14 mouse cellular contexts compared by ENCODE assay signal in the genomic region with DNA sequence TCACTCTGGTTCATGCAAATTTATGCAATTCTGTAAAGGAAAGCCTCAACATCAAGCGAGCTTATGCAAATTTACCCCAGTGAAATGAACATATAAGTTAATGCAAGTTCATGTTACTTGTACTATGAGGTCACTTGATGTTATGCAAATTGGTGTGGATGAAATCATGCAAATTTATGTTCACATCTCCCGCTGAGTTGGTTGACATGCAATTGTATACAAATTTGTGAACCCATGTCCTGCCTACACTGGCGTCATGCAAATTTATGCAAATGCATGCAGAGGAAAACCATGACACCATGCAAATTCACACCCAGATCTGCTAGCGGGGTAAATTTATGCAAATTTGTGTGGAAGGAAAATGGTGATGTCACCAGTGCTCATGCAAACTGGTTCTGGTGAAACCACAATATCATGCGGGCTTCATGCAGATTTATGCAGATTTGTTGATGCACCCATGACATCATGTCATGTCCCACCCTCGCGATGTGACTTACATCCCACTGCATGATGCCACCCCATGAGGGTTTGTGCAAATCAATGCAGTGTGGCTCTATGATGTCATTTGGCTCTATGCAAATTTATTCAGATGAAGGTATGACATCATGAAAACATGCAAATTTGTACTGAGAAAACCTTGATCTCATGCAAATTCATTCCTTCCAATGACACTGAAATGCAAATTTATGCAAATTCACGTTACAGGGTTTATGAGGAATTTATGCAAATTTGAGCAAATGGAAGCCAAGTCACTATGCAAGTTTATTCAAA. TPM values are rescaled to one million over a fixed set of nuclear protein-coding genes. Genes with fewer than 3 reads are reported as not detected.
DNase-seq lines count a peak whose midpoint lies in the region; ATAC-seq lines count a peak whose summit lies in the region.
"Had no signal": no experiment of that assay in that cellular context is flagged by ENCODE, and none has a peak within 500 bp of the region (broad histone marks: within the 10 kb centered on the region; RNA-seq: fewer than 3 reads in every experiment).

No protein-coding gene starts in this region.

- H3K36me3 ChIP-seq in embryonic facial prominence, embryonic 10.5 days (replicated peaks), result peaks cover 32% of the 10 kb centered on the region
- 0 out of 2 replicates have a peak, but pooled peaks cover 9% of the 10 kb centered on the region for H3K36me3 ChIP-seq in midbrain, embryonic 12.5 days

- peaks cover 67% of the 10 kb centered on the region for H3K9me3 ChIP-seq in embryonic facial prominence, embryonic 10.5 days
- peaks cover 43% of the 10 kb centered on the region for H3K9me3 ChIP-seq in midbrain, embryonic 12.5 days

- DNase-seq in B cell, adult 2 months, result peak; percentile 33 to 42
- DNase-seq in CD4-positive, CD25-positive, alpha-beta regulatory T cell, adult 2 months (ENCODE audit: low read depth, low spot score), result peak; percentile 35
- peak; percentile 9 for DNase-seq in embryonic facial prominence, embryonic 10.5 days (ENCODE audit: low spot score)
- DNase-seq in urinary bladder, postnatal 4 days (ENCODE audit: low spot score in 2 of 2), result no peak
- no peak for DNase-seq in ovary, postnatal 10 days (ENCODE audit: low spot score)
- DNase-seq in MN1 (ENCODE audit: low spot score), result no peak
- DNase-seq: cerebellum, postnatal 36 days; thymus, postnatal 36 days had no signal

- H3K4me3 ChIP-seq in embryonic facial prominence, embryonic 10.5 days, result no peak overlapping the region
- H3K4me3 ChIP-seq in midbrain, embryonic 12.5 days, result no peak overlapping the region

- H3K4me2 ChIP-seq in midbrain, embryonic 12.5 days (replicated peaks), result no peak overlapping the region

- H3K27me3 ChIP-seq in embryonic facial prominence, embryonic 10.5 days (replicated peaks; ENCODE audit: low read depth, poor library complexity, severe bottlenecking), result no peaks in the 10 kb centered on the region
- no peaks in the 10 kb centered on the region for H3K27me3 ChIP-seq in midbrain, embryonic 12.5 days
- H3K27me3 ChIP-seq: Patski had no signal

- no peak overlapping the region for H3K9ac ChIP-seq in midbrain, embryonic 12.5 days (replicated peaks)

- WGBS in embryonic facial prominence, embryonic 10.5 days, result 93% methylated on average over 8 of the region's 8 CpGs
- WGBS in midbrain, embryonic 12.5 days, result 87% methylated on average over 8 of the region's 8 CpGs

- no peak overlapping the region for H3K27ac ChIP-seq in embryonic facial prominence, embryonic 10.5 days (replicated peaks)
- no peak overlapping the region for H3K27ac ChIP-seq in midbrain, embryonic 12.5 days (replicated peaks)
- H3K27ac ChIP-seq: kidney, postnatal 0 days had no signal

- no peaks in the 10 kb centered on the region for H3K4me1 ChIP-seq in embryonic facial prominence, embryonic 10.5 days
- no peaks in the 10 kb centered on the region for H3K4me1 ChIP-seq in midbrain, embryonic 12.5 days

- peak; percentile 39 for ATAC-seq in midbrain, embryonic 12.5 days (ENCODE audit: low FRiP score, low read depth)
- ATAC-seq: Patski had no signal

RNA-seq across cellular contexts. Expression of gene Il3ra, which starts 7.8 kb away (rescaled TPM):
- polyA plus RNA-seq in embryonic facial prominence, embryonic 10.5 days (2016; fragmentation: Nextera tagmentation; extraction: Ambion mirVana), result 1.8 and 2.2 TPM in 2 replicates
- polyA plus RNA-seq in midbrain, embryonic 12.5 days (2016; fragmentation: Nextera tagmentation; extraction: Ambion mirVana), result 2.8 and 3.6 TPM in 2 replicates

RNA-seq across cellular contexts. Expression of gene Olfr31, which starts 31.3 kb away (rescaled TPM):
- polyA plus RNA-seq in embryonic facial prominence, embryonic 10.5 days (2016; fragmentation: Nextera tagmentation; extraction: Ambion mirVana), result not detected in 2 replicates
- not detected in 2 replicates for polyA plus RNA-seq in midbrain, embryonic 12.5 days (2016; fragmentation: Nextera tagmentation; extraction: Ambion mirVana)
- polyA plus RNA-seq: heart, embryonic 14.5 days; kidney, postnatal 0 days; liver, embryonic 16.5 days; spleen, adult 2 months had no signal

RNA-seq across cellular contexts. Expression of gene Olfr721-ps1, which starts 47.2 kb away (rescaled TPM):
- not detected in 2 replicates for polyA plus RNA-seq in embryonic facial prominence, embryonic 10.5 days (2016; fragmentation: Nextera tagmentation; extraction: Ambion mirVana)
- polyA plus RNA-seq in midbrain, embryonic 12.5 days (2016; fragmentation: Nextera tagmentation; extraction: Ambion mirVana), result not detected in 2 replicates
- polyA plus RNA-seq: heart, embryonic 14.5 days; kidney, postnatal 0 days; liver, embryonic 16.5 days; Patski; spleen, adult 2 months had no signal

Comparison
In these comparisons a context has a peak if more than half of its experiments do, and no peak if none do; other contexts are left out.
1. DNase-seq: peak in B cell, adult 2 months (2 of 2), CD4-positive, CD25-positive, alpha-beta regulatory T cell, adult 2 months (single experiment) and embryonic facial prominence, embryonic 10.5 days (single experiment); none in urinary bladder, postnatal 4 days (0 of 2), ovary, postnatal 10 days (single experiment) and MN1 (single experiment).